Mouse (Mus musculus): ENCODE results near the gene Ppef1. TPM values are rescaled to one million over a fixed set of nuclear protein-coding genes. Genes with fewer than 3 reads are reported as not detected.

Gene Ppef1
- polyA plus RNA-seq, 1 experiment, result 7.3 TPM

DNA sequence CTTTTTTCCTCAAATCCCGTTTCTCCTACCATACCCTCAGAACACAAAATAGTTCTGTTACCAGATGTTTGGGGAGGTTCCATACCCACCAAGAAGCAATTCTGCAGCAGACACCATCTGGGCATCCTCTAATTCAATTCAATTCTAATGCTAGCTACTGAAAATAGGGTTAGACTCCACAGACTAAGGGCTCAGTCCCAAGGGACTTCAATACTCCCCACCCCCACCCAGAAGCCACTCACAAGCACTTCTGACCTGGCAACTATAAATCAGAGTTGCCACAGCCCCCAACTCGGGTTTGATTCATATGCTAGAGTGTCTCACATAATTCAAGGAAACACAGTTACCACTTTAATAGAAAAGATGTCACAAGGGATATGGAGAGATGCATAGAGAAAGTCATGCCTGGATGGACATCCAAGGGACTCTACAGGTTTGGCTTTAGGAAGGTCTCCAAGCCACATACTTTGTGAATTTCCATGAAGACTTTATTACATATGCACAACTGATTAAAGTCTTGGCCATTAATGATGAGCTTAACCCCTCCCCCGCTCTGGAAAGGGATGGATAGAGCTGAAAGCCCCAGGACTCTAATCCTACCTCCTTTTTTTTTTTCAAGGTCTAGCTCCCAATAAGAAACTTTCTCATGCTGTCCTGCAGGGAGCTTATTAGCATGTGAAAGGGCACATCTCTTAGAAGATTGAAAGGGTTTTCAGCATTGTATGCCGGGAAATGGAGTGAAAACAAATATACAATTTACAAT is 124.5 kb downstream of the Ppef1 start:
- H3K4me3 ChIP-seq (ENCODE audit: control insufficient read depth, low read depth, low read length), result no peak overlapping the region
- TF ChIP-seq POLR2A (IDR thresholded peaks at IDR 0.05; ENCODE audit: control insufficient read depth, low read depth, low read length), result no peak
- no peak for TF ChIP-seq CTCF (IDR thresholded peaks at IDR 0.05; ENCODE audit: control insufficient read depth, insufficient read depth, insufficient replicate concordance, low read depth, low read length)
- no peaks in the 10 kb centered on the region for H3K27me3 ChIP-seq (ENCODE audit: control insufficient read depth, insufficient read depth, low read length)
- no peak overlapping the region for H3K27ac ChIP-seq (ENCODE audit: control insufficient read depth, insufficient read depth, low read depth, low read length)
- no peaks in the 10 kb centered on the region for H3K36me3 ChIP-seq (ENCODE audit: control insufficient read depth, insufficient read depth, low read length)
- no peaks in the 10 kb centered on the region for H3K4me1 ChIP-seq (ENCODE audit: control insufficient read depth, insufficient read depth, low read length)

DNA sequence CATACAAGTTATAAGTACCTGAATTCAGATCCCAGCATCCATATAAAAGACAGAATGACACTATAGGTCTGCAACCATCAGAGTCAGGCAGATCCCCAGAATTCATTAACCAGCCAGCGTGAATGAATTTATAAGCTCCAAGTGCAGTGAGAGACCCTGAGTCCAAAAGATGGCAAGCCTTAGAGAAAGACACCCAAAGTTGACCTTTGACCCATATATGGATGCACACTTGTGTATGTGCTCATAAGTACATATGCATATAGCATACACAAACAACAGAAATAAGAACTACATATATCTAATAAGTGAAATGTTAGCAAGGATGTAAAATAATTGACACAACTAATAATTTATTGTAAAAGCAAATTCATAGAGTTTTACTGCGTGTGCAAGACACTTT is 125.1 kb downstream of the Ppef1 start:
- no peak overlapping the region for H3K27ac ChIP-seq (ENCODE audit: control insufficient read depth, insufficient read depth, low read depth, low read length)
- H3K4me3 ChIP-seq (ENCODE audit: control insufficient read depth, low read depth, low read length), result no peak overlapping the region
- TF ChIP-seq CTCF (IDR thresholded peaks at IDR 0.05; ENCODE audit: control insufficient read depth, insufficient read depth, insufficient replicate concordance, low read depth, low read length), result no peak
- no peak for TF ChIP-seq POLR2A (IDR thresholded peaks at IDR 0.05; ENCODE audit: control insufficient read depth, low read depth, low read length)
- no peaks in the 10 kb centered on the region for H3K36me3 ChIP-seq (ENCODE audit: control insufficient read depth, insufficient read depth, low read length)
- no peaks in the 10 kb centered on the region for H3K27me3 ChIP-seq (ENCODE audit: control insufficient read depth, insufficient read depth, low read length)
- H3K4me1 ChIP-seq (ENCODE audit: control insufficient read depth, insufficient read depth, low read length), result no peaks in the 10 kb centered on the region

DNA sequence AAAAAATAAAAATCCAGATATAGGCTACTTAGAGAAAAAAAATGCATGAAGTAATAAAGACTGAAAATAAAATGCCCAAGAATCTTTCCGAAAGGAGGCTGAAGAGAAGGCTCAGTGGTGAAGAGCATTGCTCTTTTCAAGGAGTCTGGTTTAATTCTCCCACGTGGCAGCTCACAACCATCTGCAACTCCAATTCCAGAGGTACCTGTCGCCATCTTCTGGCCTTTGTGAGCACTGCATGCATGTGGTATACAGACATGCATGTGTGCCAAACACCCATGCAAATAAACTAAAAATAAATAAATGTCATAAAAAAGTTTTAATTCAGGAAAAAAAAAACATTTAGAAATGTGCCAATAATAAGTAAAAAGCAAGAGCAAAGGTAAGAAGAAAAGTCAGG is 125.7 kb downstream of the Ppef1 start:
- no peaks in the 10 kb centered on the region for H3K36me3 ChIP-seq (ENCODE audit: control insufficient read depth, insufficient read depth, low read length)
- no peak overlapping the region for H3K4me3 ChIP-seq (ENCODE audit: control insufficient read depth, low read depth, low read length)
- TF ChIP-seq CTCF (IDR thresholded peaks at IDR 0.05; ENCODE audit: control insufficient read depth, insufficient read depth, insufficient replicate concordance, low read depth, low read length) (peak; percentile 16; the same call in 1 of the 2 replicates), POLR2A (IDR thresholded peaks at IDR 0.05; ENCODE audit: control insufficient read depth, low read depth, low read length) (no peak)
- no peaks in the 10 kb centered on the region for H3K27me3 ChIP-seq (ENCODE audit: control insufficient read depth, insufficient read depth, low read length)
- no peak overlapping the region for H3K27ac ChIP-seq (ENCODE audit: control insufficient read depth, insufficient read depth, low read depth, low read length)
- no peaks in the 10 kb centered on the region for H3K4me1 ChIP-seq (ENCODE audit: control insufficient read depth, insufficient read depth, low read length)

DNA sequence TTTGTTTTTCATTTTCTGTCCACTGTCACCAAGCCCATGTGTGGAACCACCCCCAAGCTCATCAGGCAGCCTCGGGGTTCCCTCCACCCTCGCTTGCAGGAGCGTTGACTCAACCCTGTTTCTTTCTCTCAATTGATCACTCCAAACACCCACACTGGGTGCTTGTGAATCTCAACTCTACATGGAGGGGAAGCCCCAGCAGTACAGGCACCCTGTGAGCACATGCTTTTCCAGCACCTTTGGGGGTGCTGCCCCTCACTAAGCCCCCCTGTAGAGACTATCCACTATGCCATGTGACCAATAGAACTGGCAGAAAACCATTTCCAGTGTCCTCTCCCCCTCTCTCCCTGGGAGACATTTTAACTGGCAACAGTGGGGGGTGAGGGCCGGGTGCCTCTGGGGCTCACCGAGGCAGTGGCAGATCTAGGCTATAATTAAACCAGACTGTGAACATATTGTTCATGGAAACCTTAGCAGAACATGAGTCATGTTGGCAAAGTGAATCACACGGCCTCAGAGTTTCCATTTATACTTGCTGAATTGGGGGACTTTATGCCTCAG is 131.5 kb downstream of the Ppef1 start:
- Histone ChIP-seq H3K36me3 (ENCODE audit: control insufficient read depth, insufficient read depth, low read length) (no peaks in the 10 kb centered on the region), H3K27ac (ENCODE audit: control insufficient read depth, insufficient read depth, low read depth, low read length) (no peak overlapping the region), H3K4me3 (ENCODE audit: control insufficient read depth, low read depth, low read length) (no peak overlapping the region), H3K4me1 (ENCODE audit: control insufficient read depth, insufficient read depth, low read length) (no peaks in the 10 kb centered on the region), H3K27me3 (ENCODE audit: control insufficient read depth, insufficient read depth, low read length) (no peaks in the 10 kb centered on the region)
- TF ChIP-seq POLR2A (IDR thresholded peaks at IDR 0.05; ENCODE audit: control insufficient read depth, low read depth, low read length) (no peak), CTCF (IDR thresholded peaks at IDR 0.05; ENCODE audit: control insufficient read depth, insufficient read depth, insufficient replicate concordance, low read depth, low read length) (no peak)

DNA sequence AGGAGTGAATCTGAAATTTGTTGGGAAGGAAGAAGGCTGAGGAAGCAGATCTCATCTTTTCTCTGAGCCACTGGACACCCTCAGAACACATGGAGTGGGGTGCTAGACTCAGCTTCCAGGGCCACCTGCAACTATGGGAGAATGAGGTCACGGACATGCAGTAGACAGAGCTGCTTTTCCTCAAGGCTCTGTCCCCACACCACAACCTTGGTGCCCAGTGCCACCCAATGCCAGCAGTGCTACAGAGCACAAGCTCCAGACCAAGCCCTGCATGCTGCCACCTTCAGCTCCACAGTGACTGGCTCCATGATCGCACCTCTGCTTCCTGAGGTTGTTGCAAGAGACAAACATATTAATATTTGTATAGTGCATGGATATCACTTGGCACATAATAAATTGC is 132.2 kb downstream of the Ppef1 start:
- no peaks in the 10 kb centered on the region for H3K4me1 ChIP-seq (ENCODE audit: control insufficient read depth, insufficient read depth, low read length)
- no peaks in the 10 kb centered on the region for H3K36me3 ChIP-seq (ENCODE audit: control insufficient read depth, insufficient read depth, low read length)
- no peak overlapping the region for H3K27ac ChIP-seq (ENCODE audit: control insufficient read depth, insufficient read depth, low read depth, low read length)
- no peaks in the 10 kb centered on the region for H3K27me3 ChIP-seq (ENCODE audit: control insufficient read depth, insufficient read depth, low read length)
- TF ChIP-seq CTCF (IDR thresholded peaks at IDR 0.05; ENCODE audit: control insufficient read depth, insufficient read depth, insufficient replicate concordance, low read depth, low read length) (no peak), POLR2A (IDR thresholded peaks at IDR 0.05; ENCODE audit: control insufficient read depth, low read depth, low read length) (no peak)
- no peak overlapping the region for H3K4me3 ChIP-seq (ENCODE audit: control insufficient read depth, low read depth, low read length)

DNA sequence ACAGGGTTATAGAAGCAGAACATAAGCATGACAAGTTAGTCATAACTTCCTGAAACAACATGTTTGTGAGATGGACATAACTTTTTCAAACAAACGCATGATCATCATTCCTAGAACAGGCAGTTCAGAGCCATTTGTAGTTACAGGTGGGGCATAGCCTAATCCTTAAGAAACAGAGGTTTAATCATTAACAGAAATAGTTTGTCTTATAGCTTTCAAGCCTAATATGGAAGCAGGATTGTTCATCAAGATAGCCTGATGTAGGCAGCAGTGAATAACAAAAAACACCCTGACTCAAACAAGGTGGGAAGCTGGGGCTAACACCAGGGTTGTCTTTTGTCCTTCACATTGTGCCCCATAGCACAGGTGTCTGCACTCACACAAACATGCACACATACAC is 132.8 kb downstream of the Ppef1 start:
- no peak for TF ChIP-seq CTCF (IDR thresholded peaks at IDR 0.05; ENCODE audit: control insufficient read depth, insufficient read depth, insufficient replicate concordance, low read depth, low read length)
- no peak for TF ChIP-seq POLR2A (IDR thresholded peaks at IDR 0.05; ENCODE audit: control insufficient read depth, low read depth, low read length)
- no peak overlapping the region for H3K4me3 ChIP-seq (ENCODE audit: control insufficient read depth, low read depth, low read length)
- no peaks in the 10 kb centered on the region for H3K36me3 ChIP-seq (ENCODE audit: control insufficient read depth, insufficient read depth, low read length)
- no peaks in the 10 kb centered on the region for H3K4me1 ChIP-seq (ENCODE audit: control insufficient read depth, insufficient read depth, low read length)
- no peaks in the 10 kb centered on the region for H3K27me3 ChIP-seq (ENCODE audit: control insufficient read depth, insufficient read depth, low read length)
- H3K27ac ChIP-seq (ENCODE audit: control insufficient read depth, insufficient read depth, low read depth, low read length), result no peak overlapping the region

DNA sequence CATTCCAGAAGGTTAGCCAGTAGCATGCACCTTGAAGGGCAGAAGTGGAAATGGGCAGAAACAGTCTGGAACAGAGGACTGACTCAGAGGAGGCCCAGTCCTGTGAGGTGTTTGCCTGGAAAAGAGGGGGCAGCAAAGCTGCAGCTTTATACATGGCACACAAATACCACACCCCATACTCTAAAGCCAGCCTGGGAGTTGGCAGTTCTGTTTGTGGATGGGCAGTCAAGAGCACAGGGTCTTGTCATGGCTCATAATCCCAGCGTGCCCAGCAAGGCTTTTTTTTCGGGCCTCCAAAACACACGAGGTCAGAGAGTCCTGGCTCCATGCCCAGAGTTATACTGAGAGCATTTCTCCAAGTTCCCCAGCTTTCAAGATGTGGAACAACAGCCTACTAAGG is 134.5 kb downstream of the Ppef1 start:
- H3K27ac ChIP-seq (ENCODE audit: control insufficient read depth, insufficient read depth, low read depth, low read length), result no peak overlapping the region
- no peak overlapping the region for H3K4me3 ChIP-seq (ENCODE audit: control insufficient read depth, low read depth, low read length)
- no peak for TF ChIP-seq CTCF (IDR thresholded peaks at IDR 0.05; ENCODE audit: control insufficient read depth, insufficient read depth, insufficient replicate concordance, low read depth, low read length)
- TF ChIP-seq POLR2A (IDR thresholded peaks at IDR 0.05; ENCODE audit: control insufficient read depth, low read depth, low read length), result no peak
- no peaks in the 10 kb centered on the region for H3K4me1 ChIP-seq (ENCODE audit: control insufficient read depth, insufficient read depth, low read length)
- H3K27me3 ChIP-seq (ENCODE audit: control insufficient read depth, insufficient read depth, low read length), result no peaks in the 10 kb centered on the region
- H3K36me3 ChIP-seq (ENCODE audit: control insufficient read depth, insufficient read depth, low read length), result no peaks in the 10 kb centered on the region
